Mouse (Mus musculus): ENCODE measurements at regions not wholly inside any gene's neighbourhood (a gene's known extent, or its start where the extent isn't known, plus 50 kb on each side); places are given as distances from the start of the nearest gene placed in this dataset.
A peak's percentile ranks its signal among the peaks of the same experiment; 100 is the strongest.
"Not testable (repeated sequence)": the region's sequence is repeated elsewhere in the genome, so short reads cannot be mapped to it uniquely, and the experiment has no call there.

DNA sequence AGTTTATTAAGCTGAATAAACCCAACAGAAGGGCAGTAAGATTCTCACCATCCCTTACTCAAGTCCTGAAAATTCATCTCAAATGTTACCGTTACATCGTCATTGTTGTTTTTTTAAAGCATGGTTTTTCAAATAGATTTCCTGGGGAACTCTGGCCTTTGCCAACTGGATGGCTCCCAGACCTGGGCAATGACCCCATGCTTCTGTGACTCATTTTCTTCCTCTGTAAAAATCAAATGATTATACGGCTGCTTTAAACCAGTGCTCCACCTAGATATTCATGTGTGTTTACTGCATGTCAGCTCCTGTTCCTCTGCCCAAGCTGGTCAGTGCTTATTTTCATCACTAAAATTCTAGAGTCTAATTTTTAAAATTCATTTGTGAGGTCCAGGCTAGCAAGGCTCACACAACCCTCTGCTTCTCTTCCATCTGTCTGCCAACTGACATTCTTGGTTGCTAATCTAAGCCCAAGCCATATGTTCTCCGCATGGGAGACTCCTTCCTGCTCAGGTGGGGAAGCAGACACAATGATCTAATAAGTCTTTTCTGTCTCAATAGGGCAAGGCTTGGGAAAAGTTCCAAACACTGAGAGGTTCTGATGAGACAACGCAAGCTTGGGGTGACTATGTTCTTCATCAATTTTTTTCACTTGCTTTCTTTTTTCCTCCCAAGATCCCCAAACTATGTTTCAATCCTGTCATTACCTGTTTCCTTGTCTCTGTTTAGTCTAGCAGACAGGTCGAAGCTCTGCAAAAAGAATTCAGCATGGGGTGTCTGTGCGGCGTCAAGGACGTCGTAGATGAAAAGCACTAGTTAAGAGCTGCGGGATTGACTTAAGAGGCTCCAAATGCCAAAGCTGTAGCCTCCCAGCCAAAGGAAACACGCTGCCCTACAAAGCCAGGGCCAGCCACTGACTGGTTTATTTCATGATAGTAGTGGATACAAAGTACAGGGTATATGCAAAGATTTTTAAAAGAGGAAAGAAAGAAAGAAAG, 594.7 kb downstream of the Efna5 start:
- peak; percentile 59 to 68 for DNase-seq

GRCm38 (mm10) chr17:62280201-62280600, 600.9 kb downstream of the Efna5 start:
- no peak for DNase-seq

DNA sequence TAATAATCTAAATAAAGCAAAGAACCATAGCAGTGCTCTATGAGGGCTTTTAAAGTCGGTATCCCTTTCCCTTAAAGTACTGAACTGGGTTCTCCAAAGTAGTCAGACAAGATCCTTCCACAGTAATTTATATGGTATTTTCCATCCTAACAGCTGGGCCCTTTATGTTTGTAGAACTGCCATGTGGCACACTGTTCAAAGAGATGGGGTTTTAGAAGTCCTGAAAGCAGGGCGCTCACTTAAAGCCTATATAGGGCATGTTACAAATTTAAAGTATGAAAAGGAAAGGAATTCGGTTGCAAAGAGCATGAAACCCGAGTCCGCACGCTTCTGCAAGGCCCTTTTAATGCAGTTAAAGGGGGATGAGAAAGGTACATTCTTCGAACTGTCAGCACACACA, 609.7 kb downstream of the Efna5 start:
- DNase-seq, result no peak

DNA sequence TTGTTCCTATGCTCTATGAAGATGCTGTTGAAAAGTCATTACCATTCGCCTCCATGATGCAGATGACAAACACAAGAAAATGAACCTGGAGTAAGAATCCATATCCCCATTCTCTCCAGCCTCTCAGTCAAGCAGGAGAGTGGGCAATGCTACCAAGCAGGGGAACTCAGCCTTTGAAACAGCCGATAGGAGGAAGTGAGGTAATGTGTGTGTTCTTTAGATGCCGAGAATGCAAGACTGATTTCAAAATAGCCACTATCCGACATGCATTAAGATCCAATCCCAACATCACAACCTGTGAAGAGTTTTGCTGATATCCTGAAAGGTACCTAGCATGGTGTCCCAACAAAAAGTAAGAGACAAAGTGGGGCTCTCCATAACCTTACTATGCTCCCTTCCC, 611.8 kb downstream of the Efna5 start:
- no peak for DNase-seq

- no peak for DNase-seq
These were observed 627.7 kb downstream of the Efna5 start for GRCm38 (mm10) chr17:62253448-62253847.

DNA sequence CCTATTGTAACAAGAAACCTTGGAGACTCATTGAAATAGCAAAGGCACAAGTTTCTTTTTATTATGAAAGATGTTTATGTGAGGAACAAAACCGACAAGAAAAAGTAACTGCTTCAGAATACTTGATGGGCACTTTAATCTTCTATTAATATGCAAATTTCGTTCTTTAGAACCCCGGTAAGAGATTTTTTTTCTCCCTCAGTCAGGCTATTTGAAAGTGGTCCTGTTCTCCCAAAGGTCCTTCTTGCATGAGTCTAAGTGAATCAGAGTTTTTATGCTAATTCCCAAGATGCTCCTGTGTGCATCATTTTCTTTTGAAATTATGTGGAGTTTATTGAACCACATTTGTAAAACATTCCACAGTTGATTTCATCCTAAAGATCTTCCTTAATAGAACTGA, 633.1 kb downstream of the Efna5 start:
- no peak for DNase-seq

DNA sequence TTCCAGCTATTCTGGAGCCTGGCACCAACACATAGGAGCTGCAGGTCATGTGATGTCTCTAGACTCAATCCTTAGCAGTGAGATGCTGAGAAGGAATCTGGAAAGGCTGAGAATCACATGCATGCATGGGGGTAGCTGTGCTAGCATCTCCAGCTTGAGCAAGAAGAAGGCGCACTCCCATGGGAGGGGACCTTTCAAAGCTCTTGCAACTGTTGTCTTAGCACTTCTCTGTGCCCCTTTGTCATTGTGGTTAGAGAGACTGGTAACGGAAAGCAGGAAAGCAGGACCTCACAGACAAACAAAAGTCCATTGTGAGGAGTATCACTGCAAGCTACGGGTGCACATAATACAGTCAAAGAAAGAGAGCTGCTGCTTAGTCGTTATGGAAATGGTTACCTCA, 634.5 kb downstream of the Efna5 start:
- no peak for DNase-seq

DNA sequence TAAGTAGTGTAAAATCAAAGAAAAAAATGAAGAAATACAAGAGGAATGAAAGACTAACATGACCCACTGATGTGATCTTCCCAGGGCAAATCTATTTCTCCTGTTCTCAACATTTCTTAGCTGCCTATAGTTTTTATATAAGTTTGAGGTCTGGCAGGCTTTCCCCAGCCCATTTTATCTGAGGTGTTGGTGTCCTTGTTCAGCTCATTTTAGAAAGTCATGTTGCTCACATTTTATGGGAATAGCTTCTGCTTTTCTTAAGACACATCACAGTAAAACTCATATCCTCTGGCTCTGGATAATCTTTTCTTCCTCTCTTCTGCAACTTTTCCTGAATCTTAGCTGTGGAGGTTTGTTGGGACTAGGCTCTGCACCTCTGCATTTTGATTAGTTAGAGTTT, 650.2 kb downstream of the Efna5 start:
- DNase-seq, result no peak

- no peak for DNase-seq
These were observed 670.6 kb downstream of the Efna5 start for GRCm38 (mm10) chr17:62210441-62211025.

DNA sequence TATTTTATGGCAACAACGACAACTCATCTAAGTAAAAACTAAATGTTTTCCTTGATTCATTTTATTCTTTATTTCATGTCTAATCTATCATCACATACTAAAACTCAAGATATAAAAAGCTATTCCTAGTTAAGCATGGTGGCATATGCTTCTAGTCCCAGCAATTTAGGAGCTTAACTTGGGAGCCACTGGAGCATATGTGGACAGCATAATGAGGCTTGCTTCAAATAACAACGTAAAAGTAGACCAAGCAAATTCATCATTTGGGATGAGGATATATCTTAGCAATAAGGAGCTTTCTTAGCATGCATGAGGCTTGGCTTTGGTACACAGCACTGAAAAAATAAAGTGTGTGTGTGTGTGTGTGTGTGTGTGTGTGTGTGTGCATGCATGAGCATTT, 678.5 kb downstream of the Efna5 start:
- DNase-seq, result no peak

DNA sequence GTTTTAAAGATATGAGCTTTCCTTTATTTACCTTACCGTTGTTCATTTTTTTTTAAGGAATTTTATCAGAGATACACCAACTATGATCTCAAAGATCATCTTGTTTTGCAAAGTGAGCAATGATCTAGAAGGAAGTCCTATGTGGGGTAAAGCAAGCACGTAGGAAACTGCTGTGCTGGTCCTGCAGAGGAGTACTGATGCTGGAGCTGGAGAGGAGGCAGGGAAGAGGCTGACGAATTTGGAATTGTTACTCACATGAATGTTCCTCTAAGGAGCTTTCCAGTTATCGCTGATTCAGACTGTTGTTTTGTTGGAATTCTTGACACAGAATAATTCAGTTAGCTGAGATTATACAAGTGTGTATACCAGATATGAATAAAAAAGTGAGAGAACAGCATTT, 680.6 kb downstream of the Efna5 start:
- no peak for DNase-seq

GRCm38 (mm10) chr17:62199559-62199958, 681.6 kb downstream of the Efna5 start:
- DNase-seq, result no peak

DNA sequence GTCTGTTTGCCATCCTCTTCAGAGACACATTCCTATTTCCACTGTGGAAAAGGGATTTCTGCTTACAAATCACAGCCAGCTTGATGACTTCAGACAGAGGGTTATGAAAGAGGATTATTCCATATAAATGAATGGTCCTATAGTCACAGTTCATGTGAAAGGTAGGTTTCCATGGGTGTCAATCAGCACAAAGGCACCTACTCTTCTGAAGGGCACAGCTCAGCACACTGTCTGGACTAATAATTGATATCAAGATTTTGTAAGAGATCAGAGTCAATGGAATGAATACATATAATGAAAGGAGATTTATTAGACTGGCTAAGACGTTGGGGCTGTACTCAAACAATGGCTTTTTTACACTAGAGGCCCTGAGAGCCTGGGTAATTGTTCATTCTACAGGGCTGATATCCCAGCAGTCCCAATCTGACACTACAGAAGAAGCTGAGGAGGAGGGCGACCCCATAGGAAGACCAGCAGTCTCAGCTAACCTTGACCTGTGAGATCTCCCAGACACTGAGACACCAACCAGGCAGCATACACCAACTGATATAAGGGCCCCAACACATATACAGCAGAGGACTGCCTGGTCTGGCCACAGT, 702.4 kb downstream of the Efna5 start:
- DNase-seq, result no peak

DNA sequence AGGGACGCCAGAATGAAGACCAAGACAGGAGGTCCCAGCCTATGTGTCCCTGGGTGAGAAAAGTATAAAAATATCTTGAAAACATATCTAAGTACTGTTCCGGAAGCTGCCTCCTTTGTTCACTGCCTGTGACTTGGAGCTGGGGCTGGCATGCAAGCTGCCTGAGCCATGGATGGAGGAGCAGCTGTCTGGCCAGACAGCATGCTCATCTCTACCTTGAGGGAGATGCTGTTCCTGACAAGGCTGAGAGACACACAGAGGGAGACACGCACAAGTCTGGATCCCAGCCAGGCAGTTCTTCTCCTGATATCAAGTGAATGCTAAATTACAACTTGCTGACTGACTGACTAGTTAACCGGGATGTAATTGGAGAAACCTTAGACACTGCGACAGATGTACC, 704.8 kb downstream of the Efna5 start:
- DNase-seq, result no peak

- no peak for DNase-seq
These were observed 708.8 kb downstream of the Efna5 start for GRCm38 (mm10) chr17:62172305-62172704.

DNA sequence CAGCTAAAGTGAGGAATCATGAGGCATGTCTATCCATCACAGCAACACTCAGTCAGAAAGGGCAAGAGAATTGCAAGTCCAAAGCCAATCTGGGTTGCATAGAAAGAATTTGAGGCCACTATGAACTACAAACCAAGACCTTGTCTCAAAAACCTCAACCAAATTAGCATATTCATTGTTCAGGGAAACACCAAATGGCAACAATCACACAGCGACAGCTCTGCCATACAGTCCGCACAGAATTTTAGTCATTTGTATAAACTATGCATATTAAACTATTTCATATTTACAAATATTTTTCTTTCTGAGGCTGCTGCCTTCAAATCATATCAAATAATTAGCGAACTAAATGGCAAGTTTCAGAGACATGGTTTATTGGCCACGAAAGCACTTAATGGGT, 709.6 kb downstream of the Efna5 start:
- DNase-seq, result no peak

- DNase-seq, result no peak
These were observed 719.7 kb downstream of the Efna5 start for GRCm38 (mm10) chr17:62161457-62161856.

DNA sequence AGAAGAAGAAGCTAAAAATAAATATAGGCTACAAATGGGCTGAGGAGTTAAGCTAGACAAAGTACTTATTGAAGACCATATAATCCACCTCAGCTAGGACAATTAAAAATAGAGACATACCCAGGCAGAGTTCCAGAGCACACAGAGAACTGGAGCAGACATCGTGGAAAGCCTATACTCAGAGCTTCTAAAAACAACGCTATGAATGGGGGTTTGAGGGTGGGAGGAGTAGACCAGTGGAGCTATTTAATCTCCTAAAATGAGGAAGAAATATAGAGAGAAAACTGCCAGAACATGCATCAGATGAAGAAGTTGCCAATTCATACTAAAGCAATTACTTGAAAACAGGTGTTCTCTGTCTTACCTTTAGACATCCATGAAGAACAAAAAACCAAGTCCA, 720.8 kb downstream of the Efna5 start:
- no peak for DNase-seq

GRCm38 (mm10) chr17:62135050-62135449, 746.1 kb downstream of the Efna5 start:
- DNase-seq, result no peak

- DNase-seq, result not testable (repeated sequence)
These were observed 769.4 kb downstream of the Efna5 start for GRCm38 (mm10) chr17:62111703-62112102.

DNA sequence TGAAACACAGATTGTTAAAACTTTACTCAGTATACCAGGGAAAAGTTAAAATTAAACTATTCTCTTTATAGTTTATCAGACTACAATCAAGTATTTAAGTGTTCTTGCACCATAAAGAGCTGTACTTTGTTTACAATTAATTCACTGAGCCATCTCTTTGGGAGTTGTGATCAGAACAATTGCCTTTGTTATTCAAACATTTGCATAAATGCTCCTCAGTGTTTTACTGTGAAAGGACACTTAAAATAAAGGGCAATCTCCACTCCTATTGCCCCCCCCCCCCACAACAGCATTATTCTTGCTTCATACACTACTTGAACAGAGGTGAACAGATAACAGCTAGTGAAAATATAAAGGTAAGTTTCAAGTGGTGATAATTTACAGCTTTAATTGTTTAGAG, 772.1 kb downstream of the Efna5 start:
- no peak for DNase-seq

- DNase-seq, result no peak
These were observed 797.8 kb downstream of the Efna5 start for GRCm38 (mm10) chr17:62083281-62083680.

GRCm38 (mm10) chr17:62077604-62078003, 803.5 kb downstream of the Efna5 start:
- DNase-seq, result no peak

DNA sequence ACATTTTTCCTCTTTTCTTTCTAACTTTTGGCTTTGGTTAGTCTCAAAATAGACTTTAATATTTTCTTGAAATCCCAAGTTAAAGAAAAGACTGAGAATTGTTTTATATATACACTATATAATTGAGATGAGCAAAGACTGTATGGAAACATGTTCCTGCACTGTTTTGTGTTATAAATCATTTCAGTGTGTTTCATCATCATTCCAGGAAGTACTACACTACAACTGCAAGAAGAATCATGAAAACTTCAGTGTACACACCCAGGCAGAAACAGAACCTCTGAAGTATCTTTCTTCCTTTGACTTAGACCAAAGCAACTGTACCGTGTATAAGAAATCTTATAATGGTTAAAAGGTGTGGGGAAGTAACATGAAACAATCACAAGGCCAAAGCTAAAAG, 816.2 kb downstream of the Efna5 start:
- DNase-seq, result no peak
